Mouse (Mus musculus): ENCODE results near the gene Gtpbp2.

Gene Gtpbp2

GRCm38 (mm10) chr17:46206676-46207075, 45.8 kb downstream of the Gtpbp2 start:
- no peak for DNase-seq (ENCODE audit: inconsistent ontology term)

GRCm38 (mm10) chr17:46210550-46210949, 49.7 kb downstream of the Gtpbp2 start:
- DNase-seq (ENCODE audit: inconsistent ontology term), result no peak

Data from Muller cell, postnatal 12 days (primary cell).